Mouse (Mus musculus): ENCODE data around the gene Nucb1.
A peak's percentile ranks its signal among the peaks of the same experiment; 100 is the strongest.

DNA sequence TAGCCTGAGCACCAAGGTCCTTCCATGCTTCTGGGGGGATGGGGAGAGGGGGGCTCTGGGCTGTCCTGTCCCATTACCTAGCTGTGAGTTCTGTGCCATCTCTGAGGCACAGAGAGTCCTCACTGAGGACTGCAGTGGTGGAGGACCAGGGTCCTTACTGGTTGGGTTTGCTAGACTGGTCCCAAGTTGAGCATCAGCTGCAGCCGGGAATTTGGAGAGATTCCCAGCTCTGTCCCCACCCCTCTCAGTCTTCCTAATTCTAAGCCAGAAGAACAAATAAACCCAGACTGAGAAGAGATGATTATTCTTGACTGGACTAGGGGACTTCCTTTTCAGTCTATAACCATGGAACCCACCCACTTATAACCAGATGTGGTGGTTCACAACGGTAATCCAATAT is 20.4 kb upstream of the Nucb1 start:
- 0 out of 2 replicates have a peak, but pooled peaks have one; percentile 28 for TF ChIP-seq POLR2A (IDR thresholded peaks at IDR 0.05; ENCODE audit: low read depth, low read length)
- no peak for TF ChIP-seq CTCF (IDR thresholded peaks at IDR 0.05; ENCODE audit: borderline replicate concordance, insufficient read depth, low read length)
